Mouse (Mus musculus) spleen, adult 18-20 months (tissue): Measurements from ENCODE around the gene Arl8b.
"Not testable (repeated sequence)": the region's sequence is repeated elsewhere in the genome, so short reads cannot be mapped to it uniquely, and the experiment has no call there.

ENCODE experiments used
- DNase-seq, 2 experiments: peaks; one replicate each; pipeline ENCODE4 v3.0.0; 2022; ENCODE audit warnings: mixed read lengths in 2 of 2

Arl8b gene

GRCm38 (mm10) chr6:108837081-108837480 is 54.2 kb downstream of the Arl8b start:
- DNase-seq: no peak

- DNase-seq: no peak
These were observed 55.1 kb downstream of the Arl8b start for GRCm38 (mm10) chr6:108837958-108838357.

GRCm38 (mm10) chr6:108839432-108839831 is 56.5 kb downstream of the Arl8b start:
- no peak for DNase-seq

- DNase-seq: no peak
These were observed 58.2 kb downstream of the Arl8b start for GRCm38 (mm10) chr6:108840861-108841640.

- DNase-seq: no peak
These were observed 60.8 kb downstream of the Arl8b start for GRCm38 (mm10) chr6:108843664-108844063.

GRCm38 (mm10) chr6:108844093-108844492 is 61.2 kb downstream of the Arl8b start:
- DNase-seq: no peak

- DNase-seq: no peak
These were observed 61.9 kb downstream of the Arl8b start for GRCm38 (mm10) chr6:108844771-108845170.

- no peak for DNase-seq
These were observed 69.3 kb downstream of the Arl8b start for GRCm38 (mm10) chr6:108852088-108852670.

- no peak for DNase-seq
These were observed 70.1 kb downstream of the Arl8b start for GRCm38 (mm10) chr6:108852986-108853385.

- DNase-seq: no peak
These were observed 75.7 kb downstream of the Arl8b start for GRCm38 (mm10) chr6:108858583-108858982.

- no peak for DNase-seq
These were observed 78.3 kb downstream of the Arl8b start for GRCm38 (mm10) chr6:108861226-108861625.

- DNase-seq: no peak
These were observed 79.6 kb downstream of the Arl8b start for GRCm38 (mm10) chr6:108862548-108862947.

GRCm38 (mm10) chr6:108866317-108866716 is 83.4 kb downstream of the Arl8b start:
- DNase-seq: no peak

- DNase-seq: not testable (repeated sequence)
These were observed 86.1 kb downstream of the Arl8b start for GRCm38 (mm10) chr6:108869031-108869430.

GRCm38 (mm10) chr6:108870421-108870820 is 87.5 kb downstream of the Arl8b start:
- no peak for DNase-seq

GRCm38 (mm10) chr6:108871251-108871650 is 88.4 kb downstream of the Arl8b start:
- no peak for DNase-seq
